10 mouse cellular contexts compared by ENCODE assay signal in the genomic region with DNA sequence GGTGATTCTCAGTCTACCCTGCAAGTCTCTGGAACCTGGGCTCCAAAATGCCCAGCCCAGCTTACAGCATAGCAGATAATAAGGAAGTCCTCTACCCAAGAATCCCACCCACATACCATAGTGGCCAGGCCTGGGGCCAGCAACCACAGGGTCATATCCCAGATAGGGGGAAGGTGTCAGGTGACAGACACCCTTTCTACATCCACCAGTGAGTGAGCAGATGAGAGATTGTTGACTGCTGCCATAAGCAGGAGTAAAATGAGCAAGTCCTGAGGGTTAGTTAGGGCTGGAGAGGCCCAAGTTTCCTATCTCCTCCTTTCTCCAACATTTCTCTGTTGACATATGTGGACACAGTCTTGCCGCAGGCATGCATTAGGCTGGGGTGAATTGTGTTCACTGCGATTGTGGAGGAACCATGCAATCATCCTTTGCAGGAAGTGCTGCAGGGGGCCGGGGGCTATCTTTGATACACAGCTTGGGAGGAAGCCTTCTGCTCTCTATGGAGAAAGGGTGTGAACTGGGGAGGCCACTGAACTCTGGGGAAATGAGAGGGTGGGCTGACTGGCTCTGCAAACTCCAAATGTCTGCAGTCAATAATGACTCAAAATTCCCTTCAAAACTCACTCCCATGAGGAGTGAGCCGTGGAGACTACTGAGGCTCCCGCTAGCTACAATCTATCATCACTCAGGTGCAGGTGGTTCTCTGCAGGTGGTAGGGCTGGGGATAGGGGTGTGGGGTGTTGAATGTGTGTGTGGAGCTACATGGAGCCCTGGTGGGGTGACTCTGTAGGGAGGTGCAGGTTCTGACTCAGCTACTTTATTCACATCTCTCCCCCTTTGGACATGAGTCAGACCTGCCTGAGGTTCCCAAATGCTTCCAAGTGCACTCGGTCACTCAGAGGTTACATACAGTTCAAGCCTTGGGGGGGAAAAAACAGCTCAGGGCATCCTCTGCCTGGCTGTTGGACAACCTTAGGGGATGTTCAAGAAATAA. TPM values are rescaled to one million over a fixed set of nuclear protein-coding genes. Genes with fewer than 3 reads are reported as not detected.
DNase-seq lines count a peak whose midpoint lies in the region; ATAC-seq and TF ChIP-seq lines count a peak whose summit lies in the region.
"Had no signal": no experiment of that assay in that cellular context is flagged by ENCODE, and none has a peak within 500 bp of the region (broad histone marks: within the 10 kb centered on the region; RNA-seq: fewer than 3 reads in every experiment).

No protein-coding gene starts in this region.

- 29% methylated on average over 6 of the region's 6 CpGs for WGBS in spleen, adult 2 months

- no peak for TF ChIP-seq POLR2A in spleen, adult 2 months (IDR thresholded peaks at IDR 0.05; ENCODE audit: low read depth, low read length)

- ATAC-seq in megakaryocyte, adult 5-6 weeks (ENCODE audit: poor library complexity, severe bottlenecking) = peak; percentile 67
- ATAC-seq: forebrain, embryonic 13.5 days had no signal

- H3K27me3 ChIP-seq in spleen, adult 2 months (ENCODE audit: control insufficient read depth, insufficient read depth, low read length) = no peaks in the 10 kb centered on the region
- H3K27me3 ChIP-seq: forebrain, embryonic 13.5 days had no signal

- H3K4me3 ChIP-seq in spleen, adult 2 months (ENCODE audit: extremely low read depth, insufficient read depth, insufficient read length) = peak overlapping the region; percentile 84
- H3K4me3 ChIP-seq in brown adipose tissue, adult 24 weeks (ENCODE audit: insufficient read depth, low read depth, low read length) = peak overlapping the region; percentile 55
- H3K4me3 ChIP-seq: forebrain, embryonic 13.5 days had no signal

- no peak for DNase-seq in spleen, adult 2 months (ENCODE audit: low read depth in 1 of 2, low spot score in 2 of 2)
- no peak for DNase-seq in spleen, adult 12 weeks (ENCODE audit: low spot score)
- DNase-seq in thymus, postnatal 36 days = peak; percentile 56 to 64
- no peak for DNase-seq in ovary, postnatal 36 days (ENCODE audit: low spot score)
- no peak for DNase-seq in right cerebral cortex, postnatal 25 days
- no peak for DNase-seq in right cerebral cortex, adult 2 months (ENCODE audit: low spot score in 2 of 2)
- DNase-seq: right cerebral cortex, postnatal 14 days had no signal

- TF ChIP-seq CTCF in spleen, adult 2 months (IDR thresholded peaks at IDR 0.05; ENCODE audit: extremely low read depth, insufficient read depth, insufficient read length, insufficient replicate concordance) = no peak

- no peaks in the 10 kb centered on the region for H3K36me3 ChIP-seq in spleen, adult 2 months (ENCODE audit: control insufficient read depth, insufficient read depth, low read length)

- H3K4me1 ChIP-seq in spleen, adult 2 months (ENCODE audit: control insufficient read depth, insufficient read depth, insufficient read length) = peaks cover 18% of the 10 kb centered on the region; the same call in 1 of the 2 replicates
- no peaks in the 10 kb centered on the region for H3K4me1 ChIP-seq in brown adipose tissue, adult 24 weeks (ENCODE audit: control insufficient read depth, insufficient read depth, insufficient read length, low read length)
- H3K4me1 ChIP-seq: forebrain, embryonic 13.5 days had no signal

- H3K27ac ChIP-seq in spleen, adult 2 months (ENCODE audit: insufficient read depth, low read length) = peak overlapping the region; percentile 88
- peak overlapping the region; percentile 45; the same call in 1 of the 2 replicates for H3K27ac ChIP-seq in brown adipose tissue, adult 24 weeks (replicated peaks; ENCODE audit: low read depth, low read length)
- H3K27ac ChIP-seq: forebrain, embryonic 13.5 days had no signal

RNA-seq across cellular contexts. Expression of a gene that starts 1.3 kb away (rescaled TPM):
- polyA plus RNA-seq in spleen, adult 2 months (2012; rRNA removed) = 154 and 176 TPM in 2 replicates
- polyA plus RNA-seq in brown adipose tissue, adult 24 weeks (2012; ENCODE audit: insufficient read depth, insufficient read length, missing spikeins) = 4.3 and 4.4 TPM in 2 replicates
- total RNA-seq in megakaryocyte, adult 5-6 weeks (2015) = 342 TPM in 2 replicates
- 400 and 419 TPM in 2 replicates for total RNA-seq in megakaryocyte, adult 5-6 weeks (2017)

RNA-seq across cellular contexts. Expression of a gene that starts 15.7 kb away (rescaled TPM):
- polyA plus RNA-seq in spleen, adult 2 months (2012; rRNA removed) = 21.1 and 25.6 TPM in 2 replicates
- 5.4 and 11.1 TPM in 2 replicates for polyA plus RNA-seq in brown adipose tissue, adult 24 weeks (2012; ENCODE audit: insufficient read depth, insufficient read length, missing spikeins)
- 11.5 and 11.7 TPM in 2 replicates for total RNA-seq in megakaryocyte, adult 5-6 weeks (2015)
- 36.3 and 46.5 TPM in 2 replicates for total RNA-seq in megakaryocyte, adult 5-6 weeks (2017)

RNA-seq across cellular contexts. Expression of a gene that starts 50.2 kb away (rescaled TPM):
- 63.4 and 65.3 TPM in 2 replicates for polyA plus RNA-seq in spleen, adult 2 months (2012; rRNA removed)
- polyA plus RNA-seq in brown adipose tissue, adult 24 weeks (2012; ENCODE audit: insufficient read depth, insufficient read length, missing spikeins) = 88.8 and 92.4 TPM in 2 replicates
- total RNA-seq in megakaryocyte, adult 5-6 weeks (2015) = 82.8 and 97.8 TPM in 2 replicates
- total RNA-seq in megakaryocyte, adult 5-6 weeks (2017) = 50.0 and 54.8 TPM in 2 replicates

Comparison
In these comparisons a context has a peak if more than half of its experiments do, and no peak if none do; other contexts are left out.
1. DNase-seq: peak in thymus, postnatal 36 days (2 of 2); none in spleen, adult 2 months (0 of 2), spleen, adult 12 weeks (single experiment), ovary, postnatal 36 days (single experiment), right cerebral cortex, postnatal 25 days (single experiment) and right cerebral cortex, adult 2 months (0 of 2).
2. RNA of a gene that starts 1.3 kb away (polyA plus RNA-seq): 154 to 176 TPM in spleen, adult 2 months; 4.3 to 4.4 TPM in brown adipose tissue, adult 24 weeks; every median in the first group is over 10 times any median in the second.